Mouse (Mus musculus): Measurements from ENCODE around the gene Hepacam. TPM values are rescaled to one million over a fixed set of nuclear protein-coding genes. Genes with fewer than 3 reads are reported as not detected.

Hepacam gene
- polyA plus RNA-seq, 1 experiment, result not detected

GRCm38 (mm10) chr9:37402501-37402900, 35.4 kb downstream of the Hepacam start:
- Histone ChIP-seq H3K36me3 (ENCODE audit: control insufficient read depth) (no peaks in the 10 kb centered on the region), H3K4me1 (ENCODE audit: control insufficient read depth) (no peaks in the 10 kb centered on the region), H3K27me3 (ENCODE audit: control insufficient read depth) (no peaks in the 10 kb centered on the region; the same call in 1 of the 2 replicates), H3K4me3 (replicated peaks) (no peak overlapping the region), H3K9me3 (ENCODE audit: control insufficient read depth, low read length) (no peaks in the 10 kb centered on the region)
- TF ChIP-seq TAL1 (IDR thresholded peaks at IDR 0.05; ENCODE audit: low read length) (no peak), GATA1 (IDR thresholded peaks at IDR 0.05; ENCODE audit: low read length) (no peak)

GRCm38 (mm10) chr9:37403011-37403410, 35.9 kb downstream of the Hepacam start:
- TF ChIP-seq TAL1 (IDR thresholded peaks at IDR 0.05; ENCODE audit: low read length) (no peak), GATA1 (IDR thresholded peaks at IDR 0.05; ENCODE audit: low read length) (no peak)
- no peaks in the 10 kb centered on the region for H3K9me3 ChIP-seq (ENCODE audit: control insufficient read depth, low read length)
- peaks cover 3% of the 10 kb centered on the region for H3K27me3 ChIP-seq (ENCODE audit: control insufficient read depth)

GRCm38 (mm10) chr9:37406372-37406771, 39.2 kb downstream of the Hepacam start:
- Histone ChIP-seq H3K36me3 (ENCODE audit: control insufficient read depth) (no peaks in the 10 kb centered on the region), H3K9me3 (ENCODE audit: control insufficient read depth, low read length) (no peaks in the 10 kb centered on the region), H3K27me3 (ENCODE audit: control insufficient read depth) (peaks cover 3% of the 10 kb centered on the region), H3K4me1 (ENCODE audit: control insufficient read depth) (no peaks in the 10 kb centered on the region), H3K4me3 (replicated peaks) (no peak overlapping the region)
- TF ChIP-seq GATA1 (IDR thresholded peaks at IDR 0.05; ENCODE audit: low read length) (no peak), TAL1 (IDR thresholded peaks at IDR 0.05; ENCODE audit: low read length) (no peak)

More at GRCm38 (mm10) chr9:37403011-37403410, 35.9 kb downstream of the Hepacam start:
- Histone ChIP-seq H3K4me1 (ENCODE audit: control insufficient read depth) (no peaks in the 10 kb centered on the region), H3K4me3 (replicated peaks) (no peak overlapping the region), H3K36me3 (ENCODE audit: control insufficient read depth) (no peaks in the 10 kb centered on the region)

- Histone ChIP-seq H3K9me3 (ENCODE audit: control insufficient read depth, low read length) (no peaks in the 10 kb centered on the region), H3K4me1 (ENCODE audit: control insufficient read depth) (no peaks in the 10 kb centered on the region), H3K4me3 (replicated peaks) (no peak overlapping the region), H3K36me3 (ENCODE audit: control insufficient read depth) (no peaks in the 10 kb centered on the region), H3K27me3 (ENCODE audit: control insufficient read depth) (peaks cover 3% of the 10 kb centered on the region)
- TF ChIP-seq TAL1 (IDR thresholded peaks at IDR 0.05; ENCODE audit: low read length), result no peak
- no peak for TF ChIP-seq GATA1 (IDR thresholded peaks at IDR 0.05; ENCODE audit: low read length)
Measured at GRCm38 (mm10) chr9:37407850-37408502, 40.8 kb downstream of the Hepacam start.

GRCm38 (mm10) chr9:37409698-37410445, 42.7 kb downstream of the Hepacam start:
- Histone ChIP-seq H3K36me3 (ENCODE audit: control insufficient read depth) (no peaks in the 10 kb centered on the region), H3K4me3 (replicated peaks) (no peak overlapping the region), H3K27me3 (ENCODE audit: control insufficient read depth) (peaks cover 3% of the 10 kb centered on the region), H3K4me1 (ENCODE audit: control insufficient read depth) (no peaks in the 10 kb centered on the region), H3K9me3 (ENCODE audit: control insufficient read depth, low read length) (no peaks in the 10 kb centered on the region)
- TF ChIP-seq GATA1 (IDR thresholded peaks at IDR 0.05; ENCODE audit: low read length) (no peak), TAL1 (IDR thresholded peaks at IDR 0.05; ENCODE audit: low read length) (no peak)

- no peaks in the 10 kb centered on the region for H3K4me1 ChIP-seq (ENCODE audit: control insufficient read depth)
Measured at GRCm38 (mm10) chr9:37412989-37413388, 45.8 kb downstream of the Hepacam start.

GRCm38 (mm10) chr9:37414666-37415065, 47.5 kb downstream of the Hepacam start:
- H3K36me3 ChIP-seq (ENCODE audit: control insufficient read depth), result no peaks in the 10 kb centered on the region
- H3K9me3 ChIP-seq (ENCODE audit: control insufficient read depth, low read length), result no peaks in the 10 kb centered on the region
- H3K4me1 ChIP-seq (ENCODE audit: control insufficient read depth), result no peaks in the 10 kb centered on the region
- no peaks in the 10 kb centered on the region for H3K27me3 ChIP-seq (ENCODE audit: control insufficient read depth)
- no peak overlapping the region for H3K4me3 ChIP-seq (replicated peaks)
- no peak for TF ChIP-seq TAL1 (IDR thresholded peaks at IDR 0.05; ENCODE audit: low read length)
- no peak for TF ChIP-seq GATA1 (IDR thresholded peaks at IDR 0.05; ENCODE audit: low read length)

More at GRCm38 (mm10) chr9:37412989-37413388, 45.8 kb downstream of the Hepacam start:
- Histone ChIP-seq H3K36me3 (ENCODE audit: control insufficient read depth) (no peaks in the 10 kb centered on the region), H3K27me3 (ENCODE audit: control insufficient read depth) (no peaks in the 10 kb centered on the region; the same call in 1 of the 2 replicates), H3K9me3 (ENCODE audit: control insufficient read depth, low read length) (no peaks in the 10 kb centered on the region), H3K4me3 (replicated peaks) (no peak overlapping the region)
- TF ChIP-seq TAL1 (IDR thresholded peaks at IDR 0.05; ENCODE audit: low read length), result no peak
- no peak for TF ChIP-seq GATA1 (IDR thresholded peaks at IDR 0.05; ENCODE audit: low read length)

- H3K36me3 ChIP-seq (ENCODE audit: control insufficient read depth), result no peaks in the 10 kb centered on the region
- no peak overlapping the region for H3K4me3 ChIP-seq (replicated peaks)
- no peaks in the 10 kb centered on the region for H3K9me3 ChIP-seq (ENCODE audit: control insufficient read depth, low read length)
- H3K27me3 ChIP-seq (ENCODE audit: control insufficient read depth), result no peaks in the 10 kb centered on the region; the same call in 1 of the 2 replicates
- TF ChIP-seq GATA1 (IDR thresholded peaks at IDR 0.05; ENCODE audit: low read length) (no peak), TAL1 (IDR thresholded peaks at IDR 0.05; ENCODE audit: low read length) (no peak)
- H3K4me1 ChIP-seq (ENCODE audit: control insufficient read depth), result peaks cover 8% of the 10 kb centered on the region
Measured at GRCm38 (mm10) chr9:37418791-37419190, 51.6 kb downstream of the Hepacam start.

- no peak for TF ChIP-seq GATA1 (IDR thresholded peaks at IDR 0.05; ENCODE audit: low read length)
- no peak for TF ChIP-seq TAL1 (IDR thresholded peaks at IDR 0.05; ENCODE audit: low read length)
- no peaks in the 10 kb centered on the region; the same call in 1 of the 2 replicates for H3K27me3 ChIP-seq (ENCODE audit: control insufficient read depth)
- no peaks in the 10 kb centered on the region for H3K36me3 ChIP-seq (ENCODE audit: control insufficient read depth)
- no peaks in the 10 kb centered on the region for H3K9me3 ChIP-seq (ENCODE audit: control insufficient read depth, low read length)
- H3K4me3 ChIP-seq (replicated peaks), result peak overlapping the region; percentile 19
- peaks cover 8% of the 10 kb centered on the region for H3K4me1 ChIP-seq (ENCODE audit: control insufficient read depth)
Measured at GRCm38 (mm10) chr9:37420676-37421075, 53.5 kb downstream of the Hepacam start.

Measured in erythroblast, embryonic 14.5 days (primary cell).